Mouse (Mus musculus): ENCODE data around the gene Zfp455.
"Not testable (repeated sequence)": the region's sequence is repeated elsewhere in the genome, so short reads cannot be mapped to it uniquely, and the experiment has no call there.

Gene Zfp455

GRCm38 (mm10) chr13:67194340-67194894 lies at the start of gene Zfp455:
Gene Zfp455 (plus strand): TSS chr13:67194506.
- DNase-seq = peak; percentile 67 to 68

- DNase-seq = not testable (repeated sequence)
Observed at GRCm38 (mm10) chr13:67166122-67166521, 28.2 kb upstream of the Zfp455 start.

- DNase-seq = peak; percentile 70 to 71
Observed at GRCm38 (mm10) chr13:67172991-67173722, 21.1 kb upstream of the Zfp455 start, which contains the start of gene Rsl1. Gene Rsl1 (plus strand): TSS chr13:67173182.

GRCm38 (mm10) chr13:67173723-67174055 lies 20.6 kb upstream of the Zfp455 start:
- peak in 1 of 2 experiments; percentile 10 for DNase-seq

GRCm38 (mm10) chr13:67201656-67202055 lies 7.3 kb downstream of the Zfp455 start:
- no peak for DNase-seq

GRCm38 (mm10) chr13:67214015-67214607 lies 19.8 kb downstream of the Zfp455 start:
- no peak for DNase-seq
